Mouse (Mus musculus): ENCODE data around the gene Ly86.

Gene Ly86

DNA sequence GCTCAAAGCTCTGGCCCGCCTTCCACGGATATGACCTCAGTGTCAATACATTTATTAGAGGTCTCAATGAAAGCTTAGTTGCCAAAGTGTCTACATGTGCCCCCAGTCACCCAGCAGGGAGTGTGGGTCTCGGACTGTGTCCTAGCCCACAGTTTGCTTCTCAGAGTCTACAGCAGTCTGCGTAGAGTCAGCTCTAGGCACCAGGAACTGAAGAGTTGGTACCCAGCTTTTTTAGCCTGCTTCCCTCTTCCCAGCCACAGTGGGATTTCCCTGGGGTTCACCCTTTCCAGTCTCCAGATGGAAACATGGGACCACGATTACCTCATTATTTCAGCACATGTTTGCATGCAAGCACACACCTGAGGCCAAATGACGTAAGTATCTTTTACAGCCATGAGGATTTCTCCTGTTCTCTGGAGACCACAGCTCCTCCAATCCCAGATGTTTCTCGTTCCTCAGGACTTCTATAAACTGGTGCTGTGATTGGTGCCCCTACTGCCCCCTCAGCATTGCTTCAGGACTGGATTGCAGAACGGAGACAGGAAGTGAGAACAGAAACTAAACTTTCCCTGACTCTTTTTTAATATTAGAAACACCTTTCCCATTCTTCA is 84.8 kb downstream of the Ly86 start:
- DNase-seq (ENCODE audit: low spot score in 2 of 2), result no peak

DNA sequence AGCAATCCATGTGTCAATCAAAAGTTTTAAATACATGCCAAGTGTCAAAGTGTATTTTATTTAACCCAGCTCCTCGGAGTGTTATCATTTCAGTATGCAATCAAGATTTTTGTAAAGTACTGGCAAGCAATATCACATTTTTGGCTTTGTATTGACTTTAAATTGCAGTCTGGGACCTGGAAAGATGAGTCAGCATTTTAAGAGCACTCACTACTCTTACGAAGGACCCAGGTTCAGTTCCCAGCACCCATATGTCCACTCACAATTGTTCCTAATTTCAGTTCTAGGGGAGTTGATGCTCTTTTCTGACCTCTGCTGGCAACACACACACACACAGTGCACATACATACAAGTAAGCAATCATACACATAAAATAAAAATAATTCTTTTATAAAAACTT is 86.7 kb downstream of the Ly86 start:
- DNase-seq (ENCODE audit: low spot score in 2 of 2), result no peak

DNA sequence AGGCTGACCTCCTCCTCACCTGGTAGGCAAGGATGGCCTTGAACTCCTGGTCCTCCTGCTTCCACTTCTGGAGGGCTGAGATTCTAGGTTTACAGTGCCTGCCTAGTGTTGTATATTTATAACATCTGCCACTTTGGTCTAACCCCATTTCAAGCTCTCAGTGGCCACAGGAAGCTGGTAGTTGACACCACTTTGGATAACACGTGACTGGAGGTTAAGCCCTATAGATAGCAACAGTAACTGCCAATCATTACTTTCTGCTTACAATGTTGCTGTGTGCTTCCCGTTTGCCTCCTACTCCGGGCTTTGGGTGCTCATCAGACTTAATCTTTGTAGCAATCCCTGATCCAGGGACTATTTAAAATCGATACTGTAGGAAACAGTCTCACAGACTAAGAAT is 87.6 kb downstream of the Ly86 start:
- peak; percentile 38 to 62 for DNase-seq (ENCODE audit: low spot score in 2 of 2)

DNA sequence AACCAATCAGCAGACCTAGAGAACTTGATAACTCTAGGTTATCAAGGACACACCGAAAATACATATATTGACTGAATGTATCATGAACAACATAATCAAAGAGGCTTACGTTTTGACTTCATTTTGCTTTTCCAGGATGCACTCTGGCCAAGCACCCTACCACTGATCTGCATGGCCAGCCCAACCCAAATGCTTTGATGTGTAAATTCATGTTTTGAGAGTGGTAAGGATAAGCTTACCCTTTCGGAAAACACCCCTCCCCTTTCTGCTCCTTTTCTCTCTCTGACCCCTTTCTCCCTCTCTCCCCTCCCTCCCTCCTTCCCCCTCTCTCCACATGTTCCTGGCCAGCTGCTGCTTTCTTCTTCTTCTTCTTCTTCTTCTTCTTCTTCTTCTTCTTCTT is 88.1 kb downstream of the Ly86 start:
- DNase-seq (ENCODE audit: low spot score in 2 of 2), result no peak

DNA sequence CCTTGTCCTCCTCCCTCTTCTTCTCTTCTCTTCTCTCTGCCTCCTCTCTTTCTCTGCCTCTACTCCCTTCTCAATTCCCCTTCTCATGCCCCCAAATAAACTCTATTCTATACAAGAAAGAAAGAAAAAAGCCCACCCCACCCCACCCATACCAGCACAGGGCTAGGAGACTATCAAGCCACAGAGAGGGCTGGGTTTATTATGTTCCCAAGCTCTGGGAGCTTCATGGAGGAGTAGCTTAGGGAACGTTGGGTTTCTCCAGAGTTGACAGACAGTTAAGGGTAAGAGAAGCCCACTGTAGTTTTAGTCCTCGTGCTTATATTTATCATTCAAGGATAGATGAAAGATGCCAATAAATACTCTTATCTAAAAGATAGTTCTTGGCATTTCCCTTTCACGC is 88.7 kb downstream of the Ly86 start:
- no peak for DNase-seq (ENCODE audit: low spot score in 2 of 2)

DNA sequence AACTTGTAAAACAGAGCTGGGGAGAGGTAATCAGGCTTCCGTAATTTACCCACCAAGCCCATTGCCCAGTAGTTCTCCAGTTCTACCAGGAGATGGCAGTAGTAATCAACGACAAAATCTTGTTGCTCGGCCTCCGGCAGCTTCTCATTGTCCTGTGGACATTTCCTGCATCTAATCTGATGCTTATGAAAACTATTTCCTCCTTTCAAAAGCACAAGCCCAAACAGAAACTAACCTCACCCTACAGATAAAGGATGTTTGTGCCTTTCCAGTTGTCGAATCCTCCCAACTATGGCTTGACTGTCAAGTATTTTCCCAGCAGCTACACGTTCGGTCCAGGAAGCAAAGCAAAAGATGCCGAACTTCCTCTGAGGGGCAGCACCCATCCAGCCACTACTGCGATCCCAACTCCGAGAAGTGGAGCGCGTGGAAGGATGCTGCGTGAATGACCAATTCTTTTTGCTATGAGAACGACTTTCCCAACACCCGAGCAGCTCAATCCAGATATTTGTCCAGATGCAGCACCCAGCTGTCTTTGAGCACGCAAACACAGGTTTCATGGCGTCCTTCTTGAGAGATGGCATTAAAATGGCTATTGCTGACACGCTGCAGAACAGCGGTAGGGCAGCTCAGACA is 89.2 kb downstream of the Ly86 start:
- peak; percentile 70 to 76 for DNase-seq (ENCODE audit: low spot score in 2 of 2)

DNA sequence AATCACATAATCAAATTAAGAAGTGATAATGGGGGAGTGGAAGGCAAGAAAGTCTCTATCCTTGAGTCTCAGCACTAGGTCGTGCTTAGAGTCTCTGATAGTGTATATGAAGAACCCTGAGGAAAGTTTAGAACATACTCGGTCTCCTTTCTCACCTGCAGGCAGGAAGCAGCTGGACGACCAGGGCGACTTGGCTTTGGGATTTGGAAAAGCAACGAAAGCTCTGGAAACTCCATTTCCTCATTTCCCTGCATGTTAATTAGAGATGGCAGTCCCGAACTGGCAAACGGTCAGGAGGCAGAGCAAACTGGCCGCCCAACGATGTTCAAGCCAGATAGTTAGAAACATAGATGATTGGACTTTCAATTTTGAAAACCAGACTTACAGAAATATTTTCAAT is 89.8 kb downstream of the Ly86 start:
- DNase-seq (ENCODE audit: low spot score in 2 of 2), result no peak

DNA sequence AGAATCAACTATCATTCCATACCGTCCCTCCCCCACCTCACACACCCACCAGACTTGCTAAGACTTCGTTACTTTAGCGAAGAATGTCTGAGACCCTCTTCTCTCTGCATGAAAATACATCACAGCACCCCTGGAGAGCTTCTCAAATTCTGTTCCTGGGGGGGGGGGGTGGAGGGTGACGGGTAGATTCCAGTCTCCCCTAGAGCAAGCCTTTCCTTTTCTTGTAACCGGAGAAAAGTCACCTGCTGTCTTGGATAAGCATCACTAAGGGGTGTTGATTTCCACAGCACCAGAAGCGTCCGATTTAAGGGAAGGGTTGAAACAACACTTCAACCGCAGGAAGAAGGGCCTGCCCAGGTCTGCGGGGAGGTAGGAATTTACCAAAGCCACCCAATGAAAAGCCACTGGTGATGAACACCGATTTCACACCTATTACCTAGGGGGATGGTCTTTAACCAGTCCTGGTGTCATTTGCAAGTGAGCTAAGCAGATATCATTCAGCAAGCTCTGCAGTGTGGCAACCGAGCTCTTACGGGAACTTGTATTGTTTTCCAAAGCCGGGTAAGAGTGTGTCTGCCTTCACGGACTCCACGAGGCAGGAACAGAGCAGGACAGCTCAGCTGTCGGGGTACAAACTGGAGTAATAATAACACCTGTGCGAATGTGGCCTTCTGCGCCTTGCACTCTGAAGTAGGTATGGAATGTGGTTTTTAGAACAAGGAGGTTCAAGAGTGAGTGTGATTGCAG is 91.4 kb downstream of the Ly86 start:
- no peak for DNase-seq (ENCODE audit: low spot score in 2 of 2)

DNA sequence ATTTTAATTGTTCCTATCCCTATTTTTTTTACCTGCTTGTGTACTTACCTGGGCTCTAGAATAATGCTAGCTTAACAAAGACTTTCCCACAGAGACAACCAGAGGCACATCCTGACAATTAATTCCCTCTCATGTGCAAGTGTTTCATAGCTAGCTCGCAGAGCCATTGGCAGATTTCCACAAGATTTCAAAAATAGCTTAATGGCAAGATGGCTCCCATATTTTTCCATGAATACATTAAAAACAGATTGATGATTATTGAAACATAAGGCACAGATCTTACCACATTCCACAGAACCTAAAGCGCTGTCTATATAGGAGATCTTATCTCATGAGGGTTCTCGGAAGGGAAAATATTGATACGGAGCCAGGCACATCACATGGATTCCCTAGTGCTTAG is 93.8 kb downstream of the Ly86 start:
- no peak for DNase-seq (ENCODE audit: low spot score in 2 of 2)

DNA sequence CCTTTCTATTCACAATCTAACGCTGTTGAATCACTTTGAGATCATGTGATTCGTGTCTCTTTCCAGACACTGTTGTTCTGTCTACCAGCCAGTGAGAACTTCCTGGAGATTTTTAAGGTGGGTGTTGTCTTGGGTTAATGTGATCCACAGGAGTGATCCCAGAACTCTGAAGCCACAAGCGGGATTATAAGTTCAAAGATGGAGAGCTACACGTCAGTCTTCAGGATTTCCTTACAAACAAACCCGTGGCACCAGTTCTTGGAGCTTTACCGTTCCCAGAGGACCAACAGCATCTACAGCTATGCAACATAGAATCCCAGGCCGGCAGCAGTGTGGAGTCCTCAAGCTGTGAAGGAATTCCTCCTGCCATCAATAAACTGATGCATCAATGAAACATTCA is 94.5 kb downstream of the Ly86 start:
- no peak for DNase-seq (ENCODE audit: low spot score in 2 of 2)

DNA sequence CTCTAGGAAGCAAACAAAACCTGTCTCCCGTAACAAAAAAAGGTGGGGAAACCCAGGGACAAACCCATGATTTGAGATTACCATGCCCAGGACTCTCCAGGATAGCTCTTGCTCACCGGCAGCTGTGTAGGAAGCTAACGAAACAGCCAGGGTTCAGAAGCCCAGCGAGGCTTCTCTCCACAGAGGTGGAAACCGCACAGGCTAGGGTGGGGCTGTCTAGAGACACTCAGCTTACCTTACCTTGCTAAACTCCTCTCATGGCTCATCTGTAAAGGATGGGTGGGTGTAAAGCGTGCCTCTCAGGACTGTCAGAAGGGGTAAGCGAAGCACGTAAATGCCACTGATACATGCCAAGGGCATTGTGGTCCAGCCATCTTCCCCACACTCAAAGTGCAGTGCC is 94.9 kb downstream of the Ly86 start:
- DNase-seq (ENCODE audit: low spot score in 2 of 2), result no peak

DNA sequence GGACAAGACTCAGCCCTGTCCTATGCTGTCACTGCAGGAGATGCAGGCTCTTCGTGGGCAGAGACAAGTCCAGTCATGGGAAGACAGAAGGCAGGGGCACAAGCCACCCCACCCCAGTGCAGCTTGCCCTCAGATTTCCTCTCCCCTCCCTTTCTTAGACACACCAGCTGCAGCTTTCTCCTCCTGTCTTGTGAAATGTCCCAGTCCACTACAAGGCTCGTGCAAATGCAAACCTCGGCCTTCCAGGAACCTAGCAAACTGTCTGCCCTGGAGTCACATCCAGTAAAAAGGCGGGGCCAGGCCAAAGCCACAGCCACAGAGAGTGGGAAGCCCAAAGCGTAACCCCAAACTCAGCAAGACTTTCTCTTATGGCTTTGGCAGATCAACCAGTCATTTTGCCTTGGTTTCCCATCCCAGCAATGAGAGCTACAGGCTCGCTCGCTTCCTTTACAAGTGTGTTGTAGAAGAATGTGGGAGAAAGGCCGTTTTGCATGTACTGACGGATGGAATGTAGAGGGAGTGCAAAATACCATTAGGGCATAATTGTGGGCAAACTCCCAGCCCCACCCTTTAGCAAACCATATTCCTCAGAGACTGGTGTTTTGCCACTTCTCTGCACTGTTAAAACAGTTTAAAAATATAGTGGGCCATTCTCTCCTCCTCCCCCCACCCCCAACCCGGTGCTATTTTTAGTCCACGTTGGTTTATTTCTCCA is 95.7 kb downstream of the Ly86 start:
- no peak for DNase-seq (ENCODE audit: low spot score in 2 of 2)

DNA sequence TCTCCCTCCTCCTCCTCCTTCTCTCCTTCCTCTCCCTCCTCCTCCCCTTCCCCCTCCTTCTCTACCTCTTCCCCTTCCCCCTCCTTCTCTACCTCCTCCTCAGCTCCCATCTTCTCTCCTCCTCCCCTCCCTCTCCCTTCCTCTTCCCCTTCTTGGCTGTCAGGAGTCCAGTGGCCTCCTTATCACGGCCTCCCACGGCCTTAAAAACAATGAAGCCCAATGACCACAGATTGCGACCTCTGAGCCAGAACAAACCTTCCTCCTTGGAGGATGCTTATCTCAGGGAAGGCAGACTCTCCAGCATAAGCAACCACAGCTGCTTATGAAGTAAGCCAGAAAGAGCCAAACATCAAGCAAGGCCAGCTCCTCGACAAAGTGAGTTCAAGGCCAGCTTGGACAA is 97.0 kb downstream of the Ly86 start:
- DNase-seq (ENCODE audit: low spot score in 2 of 2), result no peak

DNA sequence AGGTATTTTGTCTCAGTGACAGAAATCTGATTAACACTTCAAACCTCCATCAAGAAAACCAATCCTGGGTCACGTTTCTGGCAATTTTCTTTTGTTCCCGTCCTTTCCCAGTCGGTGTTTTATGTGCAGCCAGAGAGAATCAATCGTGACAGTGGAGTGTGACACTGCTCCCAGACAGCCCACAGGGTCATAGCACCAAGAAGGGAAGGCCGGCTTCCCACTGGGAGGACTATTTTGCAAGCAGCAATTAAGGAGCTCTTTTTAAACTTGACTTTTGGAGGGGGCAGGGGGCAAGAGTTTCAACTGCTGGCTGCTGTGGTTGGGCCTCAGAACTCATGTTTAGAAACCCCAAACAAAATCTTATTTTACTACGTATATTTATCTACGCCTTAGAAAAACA is 97.5 kb downstream of the Ly86 start:
- no peak for DNase-seq (ENCODE audit: low spot score in 2 of 2)

DNA sequence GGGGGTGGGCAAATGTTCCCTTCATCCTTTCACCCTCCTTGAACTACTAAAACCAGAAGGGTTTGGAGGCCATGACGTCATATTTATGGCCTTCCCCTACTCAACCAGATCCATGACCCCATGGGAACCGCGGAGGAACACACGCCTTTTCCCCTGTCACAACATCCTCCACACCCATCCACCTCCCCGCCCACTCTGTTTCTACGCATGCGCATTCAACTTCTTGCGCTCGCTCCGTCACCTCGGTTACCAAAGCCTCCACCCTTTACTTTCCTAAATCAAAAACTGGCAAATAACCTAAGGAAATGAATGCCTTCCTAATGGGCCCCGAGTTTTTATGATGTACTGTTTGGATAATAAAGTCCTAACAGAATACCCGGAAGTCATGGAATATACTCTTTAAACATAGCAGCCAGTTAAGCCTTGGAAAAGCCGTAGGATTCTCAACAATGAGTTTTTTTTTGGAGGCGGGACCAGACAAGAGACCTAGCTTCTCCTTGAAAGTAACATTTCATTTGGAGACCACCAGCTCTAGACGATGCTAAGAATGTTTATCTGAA is 101.8 kb downstream of the Ly86 start:
- DNase-seq (ENCODE audit: low spot score in 2 of 2), result no peak

DNA sequence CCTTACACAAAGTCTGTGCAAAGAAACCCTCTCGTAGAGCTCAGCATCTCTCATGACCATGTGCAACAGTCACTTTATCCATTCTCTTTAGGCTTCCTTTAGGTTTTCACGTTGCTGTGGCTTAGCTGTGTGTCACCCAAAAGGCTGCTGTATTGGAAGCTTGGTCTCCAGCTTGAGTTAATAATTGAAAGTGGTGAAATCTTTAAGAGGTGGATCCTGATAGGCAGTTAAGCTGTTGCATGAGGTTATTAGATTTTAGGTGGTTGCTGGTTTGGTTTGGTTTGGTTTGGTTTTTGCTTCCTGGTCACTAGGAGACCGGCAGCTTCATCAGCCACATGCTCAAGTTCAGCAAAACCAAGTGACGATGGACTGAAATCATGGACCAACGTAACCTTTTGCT is 106.0 kb downstream of the Ly86 start:
- DNase-seq (ENCODE audit: low spot score in 2 of 2), result no peak

DNA sequence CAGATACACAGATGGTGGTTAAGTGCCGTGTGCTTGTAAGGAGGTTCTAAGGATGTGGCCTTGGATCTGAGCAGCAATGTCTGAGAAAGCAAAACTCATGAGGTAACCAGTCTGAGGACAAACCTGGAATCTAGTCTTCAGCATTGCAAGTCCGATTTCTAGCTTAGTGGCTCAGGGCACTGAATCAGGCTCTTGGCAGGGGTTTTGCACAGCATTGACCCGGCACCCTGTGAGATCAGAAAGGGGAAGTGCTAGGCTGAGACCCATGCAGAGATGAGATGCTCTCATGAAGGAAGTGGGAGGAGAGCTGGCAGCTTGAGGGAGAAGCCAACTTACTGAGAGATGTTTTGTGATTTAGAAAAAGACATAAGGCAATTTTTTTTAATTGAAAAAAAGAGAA is 106.5 kb downstream of the Ly86 start:
- peak in 1 of 2 experiments; percentile 56 for DNase-seq (ENCODE audit: low spot score in 2 of 2)

DNA sequence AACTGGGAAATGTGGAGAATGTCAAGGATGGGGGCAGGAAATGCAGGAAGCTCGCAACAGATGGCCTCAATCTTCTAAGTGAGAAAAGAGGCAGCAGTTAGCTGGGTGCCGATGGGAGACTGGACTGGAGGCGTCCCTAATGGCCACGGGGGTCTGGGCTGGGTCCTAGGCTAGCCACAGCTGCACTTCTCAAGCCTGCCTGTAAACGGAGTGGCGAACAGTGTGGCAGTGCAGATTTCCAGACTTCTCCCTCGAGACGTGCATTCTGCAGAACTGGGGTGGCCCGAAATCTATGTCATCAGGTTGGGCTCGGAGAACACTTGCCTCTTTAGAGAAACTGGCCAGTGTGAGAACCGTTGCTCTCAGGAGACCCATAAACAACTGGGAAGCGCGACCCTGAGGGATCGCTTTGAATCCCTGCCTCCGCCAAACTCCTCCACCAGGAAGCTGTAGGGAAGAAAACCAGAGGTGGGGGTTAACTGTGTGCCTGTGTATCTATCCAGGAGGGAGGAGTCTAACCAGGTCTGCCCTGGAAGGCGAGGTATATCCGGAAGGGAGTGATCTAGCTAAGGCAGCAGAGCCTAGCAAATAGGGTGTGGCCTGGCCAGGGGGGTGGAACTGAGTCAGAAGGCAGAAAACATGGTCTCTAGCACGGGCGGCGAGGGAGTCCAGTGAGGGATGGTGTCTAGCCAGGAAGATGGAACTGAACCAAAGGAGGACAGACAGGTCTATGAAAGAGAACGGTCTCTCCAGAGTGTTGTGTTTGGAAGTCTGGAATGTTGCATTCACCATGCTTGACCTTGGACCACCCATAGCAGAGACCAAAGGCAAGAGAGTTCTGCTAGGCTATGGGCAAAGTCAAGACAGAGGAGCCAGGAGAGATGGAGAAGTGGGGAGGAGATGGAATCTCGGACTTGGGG is 107.3 kb downstream of the Ly86 start:
- DNase-seq (ENCODE audit: low spot score in 2 of 2), result peak in 1 of 2 experiments; percentile 61

DNA sequence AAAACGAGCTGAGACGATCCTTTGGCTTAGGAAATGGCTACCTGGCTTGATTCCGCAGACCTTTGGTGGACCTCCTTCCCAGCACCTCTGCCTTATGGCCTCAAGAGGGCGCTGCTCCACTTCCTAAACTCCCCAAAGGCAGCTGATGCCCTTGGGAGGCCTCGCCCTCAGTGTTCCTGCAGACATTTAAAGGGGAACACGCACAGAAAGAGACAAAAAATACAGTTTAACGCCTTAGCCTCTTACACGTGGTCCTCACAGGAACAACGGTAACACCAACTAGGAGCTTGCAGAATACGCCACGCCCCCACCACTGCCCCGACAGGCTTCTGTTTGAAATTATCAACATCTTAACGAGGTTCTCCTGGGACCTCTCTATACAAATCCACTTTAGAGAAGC is 108.2 kb downstream of the Ly86 start:
- DNase-seq (ENCODE audit: low spot score in 2 of 2), result peak; percentile 69 to 82

DNA sequence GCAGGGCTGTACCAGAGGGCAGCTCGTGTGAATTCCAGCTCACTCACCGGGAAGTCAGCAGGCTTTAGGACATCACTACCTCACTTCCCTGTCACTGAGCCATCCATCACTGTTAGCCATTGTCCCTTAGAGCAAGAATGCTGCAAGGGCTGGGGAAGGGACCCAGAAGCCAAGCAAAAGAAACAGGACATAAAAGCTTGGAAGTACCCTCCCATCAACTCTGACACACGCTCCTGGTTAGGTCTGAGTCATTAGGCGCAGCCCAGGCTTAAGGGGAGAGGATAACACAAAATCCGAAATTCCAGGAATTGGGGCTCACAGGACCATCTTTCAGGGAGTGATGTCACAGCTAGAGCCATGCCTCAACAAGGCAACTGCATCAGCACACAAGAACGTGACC is 109.3 kb downstream of the Ly86 start:
- DNase-seq (ENCODE audit: low spot score in 2 of 2), result no peak

DNA sequence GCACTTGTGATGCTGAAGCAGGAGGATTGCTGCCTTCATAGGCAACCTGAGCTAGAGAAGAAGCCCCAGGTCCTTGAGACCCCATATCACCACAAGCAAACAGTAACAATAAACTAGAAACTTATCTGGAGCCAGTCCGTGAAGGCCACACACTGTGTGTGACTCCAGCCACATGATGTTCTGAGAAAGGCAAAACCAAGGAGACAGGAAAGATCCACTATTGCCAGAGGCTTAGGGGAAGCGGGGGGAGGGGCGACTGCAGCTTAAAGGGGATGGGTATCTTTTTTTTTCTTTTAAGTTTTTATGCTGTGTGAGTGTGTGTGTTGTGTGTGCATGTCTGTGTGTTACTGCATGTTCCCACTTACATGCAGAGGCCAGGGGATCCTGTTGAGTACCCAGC is 110.6 kb downstream of the Ly86 start:
- no peak for DNase-seq (ENCODE audit: low spot score in 2 of 2)
